Mouse (Mus musculus) adrenal gland, postnatal 4 days (tissue): Measurements from ENCODE around the gene F13a1. TPM values are rescaled to one million over a fixed set of nuclear protein-coding genes. Genes with fewer than 3 reads are reported as not detected.

Experiments used
- DNase-seq, 2 experiments: peaks; one replicate each; pipeline ENCODE4 v3.0.0; 2021 to 2022; ENCODE audit warnings: low spot score in 2 of 2, mixed read lengths in 2 of 2
- total RNA-seq, 2 experiments: library from RNA; stranded (reverse); gene quantifications; 2 replicates each; pipeline ENCODE4 v1.2.3; 2021

F13a1 gene
- total RNA-seq, 2 experiments from 2014 or later = 12.0 to 12.5 TPM

GRCm38 (mm10) chr13:36954937-36955336 lies 95.1 kb downstream of the F13a1 start:
- no peak for DNase-seq

- no peak for DNase-seq
Observed at GRCm38 (mm10) chr13:36953676-36954075, 96.4 kb downstream of the F13a1 start.

- DNase-seq = no peak
Observed at GRCm38 (mm10) chr13:36941891-36942290, 108.2 kb downstream of the F13a1 start.

- DNase-seq = no peak
Observed at GRCm38 (mm10) chr13:36932066-36932465, 118.0 kb downstream of the F13a1 start.

- no peak for DNase-seq
Observed at GRCm38 (mm10) chr13:36919737-36920136, 130.3 kb downstream of the F13a1 start.

GRCm38 (mm10) chr13:36903885-36904284 lies 146.2 kb downstream of the F13a1 start:
- DNase-seq = no peak

- DNase-seq = no peak
Observed at GRCm38 (mm10) chr13:36903447-36903846, 146.6 kb downstream of the F13a1 start.

- DNase-seq = no peak
Observed at GRCm38 (mm10) chr13:36901603-36902002, 148.4 kb downstream of the F13a1 start.

GRCm38 (mm10) chr13:36901016-36901415 lies 149.0 kb downstream of the F13a1 start:
- DNase-seq = no peak

GRCm38 (mm10) chr13:36896061-36896460 lies 154.0 kb downstream of the F13a1 start:
- no peak for DNase-seq

- DNase-seq = no peak
Observed at GRCm38 (mm10) chr13:36893762-36894161, 156.3 kb downstream of the F13a1 start.

GRCm38 (mm10) chr13:36892216-36892615 lies 157.8 kb downstream of the F13a1 start:
- no peak for DNase-seq

GRCm38 (mm10) chr13:36885973-36886372 lies 164.1 kb downstream of the F13a1 start:
- DNase-seq = no peak

GRCm38 (mm10) chr13:36839111-36839510 lies 210.9 kb downstream of the F13a1 start:
- DNase-seq = no peak
